Mouse (Mus musculus) MEL (cell line): ENCODE data around the gene Utrn.

Experiments
- POLR2A ChIP-seq, 2 experiments: IDR thresholded peaks; 2 replicates each; pipeline ENCODE4 v1.6.1; 2011 to 2012; ENCODE audit warnings: low read length in 2 of 2, mild to moderate bottlenecking in 2 of 2, control low read depth in 1 of 2, improper control_type of control experiment in 1 of 2, low read depth in 1 of 2, moderate library complexity in 1 of 2; ENCODE audit not compliant: control insufficient read depth in 1 of 2, insufficient read depth in 1 of 2, poor library complexity in 1 of 2
- POLR2AphosphoS5 ChIP-seq: IDR thresholded peaks from 2 replicates; pipeline ENCODE4 v1.6.1; 2012; ENCODE audit warnings: low read depth, borderline replicate concordance, mild to moderate bottlenecking, inconsistent platforms, low read length, moderate library complexity, mixed read lengths

- TF ChIP-seq POLR2AphosphoS5 (no peak), POLR2A (IDR thresholded peaks at IDR 0.05; ENCODE audit: control insufficient read depth in 1 of 2, insufficient read depth in 1 of 2, low read depth in 1 of 2, low read length in 2 of 2, poor library complexity in 1 of 2) (no peak)
Measured at GRCm38 (mm10) chr10:12735695-12736094, 133.5 kb downstream of the Utrn start.
